Mouse (Mus musculus): ENCODE results near the gene Hes2.
A peak's percentile ranks its signal among the peaks of the same experiment; 100 is the strongest.

The Hes2 gene

GRCm38 (mm10) chr4:152165036-152165931 is 6.6 kb downstream of the Hes2 start:
- peak; percentile 79 for DNase-seq

DNA sequence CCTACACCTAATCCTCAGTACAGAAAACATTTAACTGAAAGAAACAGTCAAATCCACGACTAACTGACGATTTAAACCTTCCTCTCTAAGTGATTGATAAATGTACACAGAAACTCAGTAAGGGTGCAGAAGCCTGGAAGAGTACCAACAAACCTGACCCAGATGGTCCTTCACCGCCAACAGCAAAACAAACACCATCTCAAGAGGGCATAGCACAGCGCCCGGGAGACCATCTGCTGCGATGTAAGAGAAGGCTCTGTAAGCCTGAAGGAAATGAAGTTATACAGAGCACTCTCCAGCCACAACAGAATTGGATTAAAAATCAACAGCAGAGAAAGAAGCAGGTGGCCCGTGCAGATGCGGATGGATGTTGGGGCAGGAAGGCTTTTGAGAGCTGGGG is 9.4 kb downstream of the Hes2 start:
- no peak for DNase-seq

DNA sequence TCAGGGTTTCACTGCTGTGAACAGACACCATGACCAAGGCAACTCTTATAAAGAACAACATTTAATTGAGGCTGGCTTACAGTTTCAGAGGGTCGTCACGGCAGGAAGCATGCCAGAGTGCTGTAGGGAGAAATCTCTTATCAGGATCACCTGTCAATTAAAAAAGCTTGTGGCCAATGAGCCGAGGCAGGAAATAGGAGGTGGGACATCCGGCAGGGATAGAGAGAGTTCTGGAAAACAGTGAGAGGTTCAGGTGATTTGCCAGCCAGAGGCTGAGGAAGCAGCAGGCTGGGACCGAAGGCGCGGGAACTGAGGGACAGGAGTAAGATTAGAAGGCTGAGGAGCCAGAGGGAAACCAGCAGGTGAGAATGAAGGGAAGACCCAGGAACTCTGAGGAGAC is 10.4 kb downstream of the Hes2 start:
- DNase-seq = no peak

GRCm38 (mm10) chr4:152170286-152170685 is 11.6 kb downstream of the Hes2 start:
- no peak for DNase-seq

- no peak for DNase-seq
Observed at GRCm38 (mm10) chr4:152171543-152171942, 12.9 kb downstream of the Hes2 start.

GRCm38 (mm10) chr4:152173041-152173440 is 14.4 kb downstream of the Hes2 start:
- DNase-seq = peak; percentile 88

- DNase-seq = no peak
Observed at GRCm38 (mm10) chr4:152173956-152174355, 15.3 kb downstream of the Hes2 start.

DNA sequence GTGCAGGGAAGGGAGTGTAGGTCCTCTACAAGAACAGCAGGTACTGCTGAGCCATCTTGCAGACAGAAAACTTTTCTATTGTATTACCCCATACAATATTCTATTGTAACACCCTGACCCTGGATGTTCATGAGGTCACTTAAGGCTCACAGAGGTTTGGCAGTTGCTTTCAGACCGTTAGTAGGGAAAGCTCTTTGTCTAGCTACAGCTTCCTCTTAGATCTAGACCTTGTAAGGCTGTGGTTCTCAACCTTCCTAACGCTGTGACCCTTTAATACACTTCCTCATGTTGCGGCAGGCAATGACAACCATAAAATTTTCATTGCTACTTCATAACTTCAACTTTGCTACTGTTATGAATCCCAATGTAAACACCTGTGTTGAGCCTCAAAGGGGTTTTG is 18.0 kb downstream of the Hes2 start:
- DNase-seq = no peak

- no peak for DNase-seq
Observed at GRCm38 (mm10) chr4:152177174-152177536, 18.5 kb downstream of the Hes2 start.

- peak; percentile 96 for DNase-seq
Observed at GRCm38 (mm10) chr4:152177537-152178343, 19.1 kb downstream of the Hes2 start, which contains the start of gene Acot7. TSS of gene Acot7 (plus strand) at chr4:152178134.

- no peak for DNase-seq
Observed at GRCm38 (mm10) chr4:152178344-152178864, 19.7 kb downstream of the Hes2 start.

DNA sequence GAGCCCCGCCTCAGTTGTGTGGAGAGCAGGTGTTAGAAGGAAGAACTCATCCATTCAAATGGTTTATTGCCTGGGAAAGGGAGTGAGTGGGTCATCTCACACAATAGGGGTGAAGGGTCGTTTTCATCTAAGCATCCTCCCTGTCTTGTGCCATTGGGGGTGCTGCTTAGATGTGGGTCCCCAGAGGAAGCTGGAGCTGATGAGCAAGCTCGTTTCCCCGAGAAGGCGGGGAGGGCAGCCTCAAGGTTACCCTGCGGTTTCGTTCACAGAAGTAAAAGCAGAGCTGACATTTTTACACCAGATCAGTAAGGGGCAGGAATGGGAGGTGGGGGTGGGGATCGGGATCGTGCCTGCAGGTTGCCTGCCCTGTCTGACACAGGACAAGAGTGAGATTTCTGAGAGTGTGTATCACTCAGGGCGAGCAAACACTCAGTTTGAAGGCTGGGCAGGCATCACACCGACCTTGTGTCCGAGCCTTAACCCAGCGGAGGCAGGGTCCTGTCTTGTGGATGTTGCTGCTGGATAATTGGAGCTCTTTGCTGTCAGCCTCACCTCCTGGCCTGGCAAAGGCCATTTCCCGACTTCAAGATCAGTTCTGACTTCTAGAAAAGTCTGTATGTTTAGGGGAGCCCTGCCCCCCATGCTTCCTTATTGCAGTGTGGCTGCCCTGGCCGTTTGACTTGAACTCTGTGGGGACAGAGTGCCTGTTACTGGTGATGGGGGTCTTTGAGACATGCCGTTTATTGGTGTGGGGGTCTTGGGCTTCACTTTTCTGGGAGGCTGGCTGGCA is 20.4 kb downstream of the Hes2 start:
- DNase-seq = peak; percentile 71

DNA sequence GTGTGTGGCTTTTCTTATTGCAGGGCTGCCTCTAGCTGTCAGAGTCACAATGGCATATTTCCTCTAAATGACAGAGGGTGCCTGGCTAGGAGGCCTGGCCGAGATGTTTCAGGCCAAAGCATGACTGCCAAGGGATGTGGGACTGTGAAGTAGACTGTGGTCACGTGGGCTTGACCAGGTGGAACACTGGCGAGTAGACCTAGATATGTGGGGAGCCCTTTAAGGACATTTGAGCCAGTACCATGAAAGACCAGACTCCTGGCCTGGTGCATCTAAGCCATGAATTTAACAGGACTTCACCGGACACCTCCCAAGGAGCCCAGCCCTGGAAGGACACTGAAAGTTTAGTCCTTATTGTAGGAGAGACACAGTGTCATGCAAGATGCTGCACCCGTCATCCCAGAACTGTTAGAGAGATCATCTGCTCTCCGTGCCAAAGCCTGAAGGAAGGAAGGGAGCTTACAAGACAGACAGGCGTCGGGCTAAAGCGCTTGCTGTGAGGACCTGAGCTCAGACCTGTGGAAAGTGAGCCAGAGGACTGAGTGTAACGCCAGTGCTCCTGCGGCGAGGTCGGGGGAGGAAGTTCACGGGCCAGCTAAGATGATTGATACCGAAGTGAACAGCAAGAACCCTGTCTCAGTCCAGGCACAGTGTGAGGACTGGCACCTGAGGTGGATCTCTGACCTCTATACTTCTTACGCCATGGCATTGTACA is 21.4 kb downstream of the Hes2 start:
- no peak for DNase-seq

DNA sequence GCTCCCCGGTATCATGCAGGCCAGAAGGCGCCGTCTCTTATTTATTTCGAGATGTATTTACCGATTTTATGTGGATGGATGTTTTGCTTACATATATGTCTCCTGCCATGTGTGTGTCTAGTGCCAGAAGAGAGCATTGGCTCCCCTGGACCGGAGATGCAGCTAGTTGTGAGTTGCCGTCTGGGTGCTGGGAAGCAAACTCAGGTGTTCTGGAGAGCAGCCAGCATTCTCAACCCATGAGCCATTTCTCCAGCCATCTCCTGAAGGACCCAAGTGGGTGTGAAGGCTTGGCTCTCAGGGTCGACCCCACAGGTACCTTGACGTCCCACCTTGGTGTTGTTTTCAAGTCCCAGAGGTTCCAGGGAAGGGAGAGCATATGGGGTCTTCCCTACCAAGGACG is 23.5 kb downstream of the Hes2 start:
- no peak for DNase-seq

- peak; percentile 54 for DNase-seq
Observed at GRCm38 (mm10) chr4:152184353-152185035, 25.8 kb downstream of the Hes2 start.

- DNase-seq = no peak
Observed at GRCm38 (mm10) chr4:152185137-152185509, 26.5 kb downstream of the Hes2 start.

DNA sequence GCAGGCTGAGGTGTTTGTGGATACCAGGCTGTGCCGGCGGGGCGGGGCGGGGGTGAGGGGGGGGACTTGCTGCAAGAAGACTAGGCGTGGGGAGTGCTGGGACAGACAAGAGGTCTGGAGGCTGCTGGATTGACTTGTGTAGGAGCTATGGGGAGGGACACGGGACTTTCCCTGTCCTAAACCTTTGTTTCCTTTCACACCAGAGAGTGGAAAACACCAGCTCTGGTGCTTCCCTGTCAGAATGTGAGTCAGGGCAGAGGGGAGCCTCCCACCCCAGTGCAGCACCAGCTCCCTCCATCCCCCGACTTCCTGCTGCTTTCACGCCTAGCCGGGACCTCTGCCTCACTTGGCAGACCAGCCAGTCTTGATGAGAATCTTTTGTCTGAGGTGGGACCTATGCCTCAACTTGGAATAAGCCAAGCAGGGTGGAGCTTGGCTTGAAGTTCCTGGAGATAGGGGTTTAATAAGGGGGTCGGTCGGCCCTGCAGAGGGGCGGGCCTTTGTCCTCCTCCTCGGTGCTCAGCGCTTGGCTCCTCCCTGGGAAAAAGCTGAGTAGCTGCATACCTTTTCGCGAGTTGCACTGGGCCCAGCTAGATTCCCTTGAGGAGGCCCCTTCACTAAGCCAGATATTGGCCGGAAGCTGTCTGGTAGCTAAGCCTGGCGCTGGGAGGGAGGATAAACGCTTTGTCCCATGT is 27.0 kb downstream of the Hes2 start:
- DNase-seq = peak; percentile 51

GRCm38 (mm10) chr4:152186205-152187082 is 27.8 kb downstream of the Hes2 start:
- no peak for DNase-seq

DNA sequence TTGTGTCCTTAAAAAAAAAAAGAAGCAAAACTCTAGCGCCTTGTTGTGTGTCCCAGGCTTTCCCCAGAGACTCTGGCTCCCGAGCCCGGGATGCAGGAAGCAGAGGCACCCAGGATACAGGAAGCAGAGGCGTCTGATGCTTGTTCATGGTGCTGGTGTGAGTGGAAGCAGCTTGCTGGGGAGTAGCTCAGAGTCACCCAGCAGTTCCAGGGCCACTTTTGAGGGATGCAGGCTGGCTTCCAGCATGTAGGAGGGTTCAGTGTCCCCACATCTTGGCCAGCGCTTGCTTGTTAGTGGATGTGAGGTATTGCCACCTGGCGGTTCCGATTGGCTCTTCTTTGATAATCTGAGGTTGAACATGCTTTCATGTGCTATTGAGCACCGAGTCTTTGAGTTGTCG is 28.5 kb downstream of the Hes2 start:
- DNase-seq = no peak

- DNase-seq = no peak
Observed at GRCm38 (mm10) chr4:152188651-152189050, 30.0 kb downstream of the Hes2 start.

Measured in thymus, postnatal 14 days (tissue).